Mouse (Mus musculus) C2C12 (cell line): Measurements from ENCODE around the gene Ip6k2.

ENCODE experiments used
- CEBPB ChIP-seq: IDR thresholded peaks from one replicate; pipeline ENCODE4 v1.6.1; 2011; ENCODE audit warnings: low read depth, mild to moderate bottlenecking, control low read depth, moderate library complexity
- CTCF ChIP-seq: IDR thresholded peaks from one replicate; pipeline ENCODE4 v1.5.1; 2011; ENCODE audit not compliant: control insufficient read depth, insufficient read depth, insufficient read length
- FOSL1 ChIP-seq: IDR thresholded peaks from one replicate; pipeline ENCODE4 v1.8.0; 2011; ENCODE audit warnings: mild to moderate bottlenecking, low read length; ENCODE audit not compliant: poor library complexity, insufficient read depth, severe bottlenecking
- MAX ChIP-seq: IDR thresholded peaks from one replicate; pipeline ENCODE4 v1.6.1; 2011; ENCODE audit warnings: mild to moderate bottlenecking, control low read depth
- MYOD1 ChIP-seq: IDR thresholded peaks from one replicate; pipeline ENCODE4 v1.6.1; 2011; ENCODE audit warnings: low read depth; ENCODE audit not compliant: control insufficient read depth, insufficient read length
- MYOG ChIP-seq: IDR thresholded peaks from one replicate; pipeline ENCODE4 v1.6.1; 2011; ENCODE audit not compliant: control insufficient read depth, insufficient read length; ENCODE audit errors: extremely low read depth
- USF1 ChIP-seq: IDR thresholded peaks from one replicate; pipeline ENCODE4 v1.6.1; 2011; ENCODE audit warnings: low read depth, mild to moderate bottlenecking, control low read depth, moderate library complexity

- no peak for TF ChIP-seq MYOG
- TF ChIP-seq CTCF = no peak
- TF ChIP-seq CEBPB = no peak
- TF ChIP-seq USF1 = no peak
- no peak for TF ChIP-seq MAX
- no peak for TF ChIP-seq FOSL1
- no peak for TF ChIP-seq MYOD1
Measured at GRCm38 (mm10) chr9:108761561-108761960, 22.0 kb upstream of the Ip6k2 start.
